Mouse (Mus musculus): ENCODE measurements at regions not wholly inside any gene's neighbourhood (a gene's known extent, or its start where the extent isn't known, plus 50 kb on each side); places are given as distances from the start of the nearest gene placed in this dataset.
"Not testable (repeated sequence)": the region's sequence is repeated elsewhere in the genome, so short reads cannot be mapped to it uniquely, and the experiment has no call there.

DNA sequence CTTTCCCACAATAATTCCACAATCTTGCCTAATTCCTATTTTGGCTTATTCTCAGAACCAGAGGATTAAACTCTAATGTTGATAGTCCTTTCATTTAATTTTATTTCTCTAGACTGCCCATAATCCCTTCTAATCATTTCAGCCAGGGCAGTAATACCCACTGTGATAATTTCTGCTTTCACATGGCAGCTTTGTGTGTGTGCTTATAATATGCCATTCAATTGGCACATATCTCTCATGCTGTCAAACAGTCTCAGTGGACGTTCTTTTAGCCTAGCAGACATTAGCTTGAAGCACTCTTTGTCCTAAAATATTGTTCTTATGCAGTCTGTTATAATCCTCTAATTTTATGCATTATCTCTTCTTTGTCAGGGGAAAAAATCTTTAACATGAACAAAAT lies 205.0 kb upstream of the Hsf2 start:
- in situ Hi-C loops (cut with MboI, MseI) = no loop called here

DNA sequence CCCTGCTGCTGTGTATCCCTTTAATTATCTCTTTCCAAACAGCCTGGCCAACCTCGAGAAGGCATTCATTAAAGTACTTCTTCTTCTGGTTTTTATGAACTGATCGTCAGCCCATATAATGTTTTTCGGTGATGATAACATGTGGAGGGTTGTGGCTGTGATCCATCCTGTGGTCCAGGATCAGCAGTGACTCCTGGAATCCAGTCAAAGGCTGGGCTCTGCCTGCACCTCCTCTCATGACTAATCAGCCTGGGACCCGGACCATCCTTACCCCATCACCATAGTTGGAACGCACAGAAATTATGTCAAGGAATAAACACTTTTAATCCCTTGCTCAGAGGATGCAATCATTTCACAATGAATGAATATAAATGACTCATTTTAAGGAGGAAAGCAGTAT lies 203.3 kb upstream of the Hsf2 start:
- in situ Hi-C loops (cut with MboI, MseI) = no loop called here

DNA sequence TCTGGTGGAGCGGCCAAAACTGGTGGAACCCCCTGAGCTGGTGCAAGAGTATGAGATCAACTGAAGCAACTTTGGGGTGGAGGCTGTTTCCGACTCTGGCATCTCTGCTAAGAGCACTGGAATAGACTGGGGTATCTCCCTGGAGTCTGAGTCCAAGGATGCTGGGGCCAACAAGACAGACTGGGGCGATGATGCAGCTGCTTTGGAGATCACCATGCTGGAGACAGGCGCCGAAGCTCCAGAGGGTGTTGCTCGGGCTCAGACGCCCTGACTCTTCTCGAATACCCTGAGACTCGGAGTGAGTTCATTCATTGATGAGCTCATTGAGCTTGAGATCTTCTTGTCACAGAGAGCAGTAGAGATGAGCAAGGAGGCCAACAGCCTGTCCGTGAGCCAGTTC lies 194.6 kb upstream of the Hsf2 start:
- in situ Hi-C loops (cut with MboI, MseI) = loop anchor here (5.0 kb wide), 1 partner anchor 464 kb away; no protein-coding TSS in a partner anchor

DNA sequence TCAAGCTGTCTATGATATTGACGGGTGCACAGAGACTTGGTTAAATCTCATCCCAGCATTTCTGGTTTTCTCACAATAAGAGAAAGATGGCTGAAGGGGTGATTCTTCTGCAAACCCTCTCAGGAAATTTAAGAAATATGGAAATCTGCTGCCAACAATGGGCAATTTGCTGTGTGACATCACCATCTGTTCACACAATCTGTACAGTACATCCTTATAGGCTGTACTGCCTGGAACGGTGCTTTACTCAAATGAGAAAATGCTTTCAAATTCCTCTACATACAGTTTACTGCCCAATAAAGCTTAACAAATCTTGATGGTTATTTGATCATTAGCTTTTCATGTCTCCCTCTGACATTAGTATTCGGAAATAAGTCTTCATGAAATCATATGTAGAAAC lies 172.4 kb upstream of the Hsf2 start:
- in situ Hi-C loops (cut with MboI, MseI) = no loop called here

DNA sequence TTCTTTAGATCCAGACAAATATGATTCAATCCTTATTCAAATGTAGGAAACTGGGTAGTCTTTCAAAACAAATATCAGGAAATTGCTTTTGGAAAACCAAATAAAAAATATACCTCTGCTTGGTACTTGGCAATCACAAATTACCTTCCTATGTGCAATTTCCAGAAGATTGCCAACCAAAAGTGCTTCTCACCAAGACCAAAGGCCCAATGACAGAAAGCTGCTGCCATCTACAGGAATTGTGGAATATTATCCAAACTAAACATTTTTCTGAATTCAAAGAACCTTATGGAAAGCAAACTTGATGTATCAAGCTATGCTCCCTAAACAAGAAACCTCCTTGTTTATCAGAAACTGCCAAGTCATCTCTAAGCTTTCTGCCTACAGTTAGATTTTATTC lies 169.1 kb upstream of the Hsf2 start:
- in situ Hi-C loops (cut with MboI, MseI) = no loop called here

DNA sequence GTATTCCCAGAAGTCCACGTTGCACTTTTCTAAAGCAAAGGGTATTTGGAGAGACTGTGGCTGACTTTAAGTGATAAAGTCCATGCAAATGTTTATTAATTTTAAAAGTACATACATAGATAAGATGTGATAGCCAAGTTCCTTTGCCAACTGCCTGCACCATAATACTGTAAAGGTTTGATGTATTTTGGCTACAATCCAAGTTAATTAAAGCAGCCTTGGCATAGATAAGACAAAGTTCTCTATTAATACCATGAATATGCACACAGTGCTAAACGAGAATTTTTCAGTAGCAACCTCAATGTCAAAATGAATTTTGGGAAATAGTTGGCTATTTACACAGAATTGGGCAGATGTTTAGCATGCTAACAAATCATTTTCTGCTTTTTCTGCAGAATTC lies 167.0 kb upstream of the Hsf2 start:
- in situ Hi-C loops (cut with MboI, MseI) = no loop called here

DNA sequence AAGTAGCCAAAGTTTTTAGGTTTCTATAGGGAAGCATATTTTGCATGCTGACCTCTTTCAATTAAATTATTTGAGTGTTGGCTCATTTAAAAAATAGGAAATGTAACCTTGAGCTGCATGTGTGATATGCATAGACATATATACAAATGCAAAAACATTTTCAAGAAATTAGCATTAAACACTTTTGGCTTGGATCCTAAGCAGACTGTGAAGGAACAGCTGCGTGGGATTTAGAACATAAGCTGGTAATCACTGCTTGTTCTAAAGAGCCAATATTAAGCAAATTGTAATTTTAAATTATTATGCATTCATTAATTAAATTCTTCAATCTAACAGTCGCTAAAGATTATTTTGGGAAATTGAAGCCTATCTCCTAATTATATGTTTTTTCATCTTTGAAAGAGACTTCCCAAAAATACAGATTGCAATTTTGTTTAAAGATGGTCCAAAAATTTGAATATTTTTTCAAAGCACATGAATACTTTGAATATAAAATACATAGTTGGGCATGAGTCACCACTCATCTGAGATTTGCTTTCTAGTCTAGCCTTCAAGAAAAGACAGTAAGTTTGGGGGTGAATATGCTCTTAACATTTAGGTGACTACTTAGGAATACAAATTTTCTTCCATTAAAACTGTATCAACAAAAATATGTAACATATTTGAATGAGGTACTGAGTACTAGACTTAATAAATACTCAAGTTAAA lies 163.3 kb upstream of the Hsf2 start:
- in situ Hi-C loops (cut with MboI, MseI) = no loop called here

DNA sequence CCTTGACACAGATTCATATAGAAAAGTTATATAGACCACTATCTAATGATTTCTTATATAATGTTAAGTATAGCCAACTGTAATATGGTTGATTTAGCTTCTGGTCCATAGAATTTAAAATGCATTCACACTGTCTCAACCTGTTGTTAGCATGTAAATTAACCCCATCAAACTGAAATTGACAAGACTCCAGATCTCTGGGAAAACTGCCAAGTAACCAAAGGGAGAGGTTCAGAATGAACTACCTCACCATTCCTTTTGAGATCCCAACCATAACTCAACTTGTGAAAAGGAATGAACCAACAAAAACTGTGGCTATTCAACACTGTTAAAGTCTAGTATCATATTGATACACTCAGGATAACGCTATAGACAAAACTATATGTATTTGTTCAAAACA lies 162.0 kb upstream of the Hsf2 start:
- in situ Hi-C loops (cut with MboI, MseI) = no loop called here

DNA sequence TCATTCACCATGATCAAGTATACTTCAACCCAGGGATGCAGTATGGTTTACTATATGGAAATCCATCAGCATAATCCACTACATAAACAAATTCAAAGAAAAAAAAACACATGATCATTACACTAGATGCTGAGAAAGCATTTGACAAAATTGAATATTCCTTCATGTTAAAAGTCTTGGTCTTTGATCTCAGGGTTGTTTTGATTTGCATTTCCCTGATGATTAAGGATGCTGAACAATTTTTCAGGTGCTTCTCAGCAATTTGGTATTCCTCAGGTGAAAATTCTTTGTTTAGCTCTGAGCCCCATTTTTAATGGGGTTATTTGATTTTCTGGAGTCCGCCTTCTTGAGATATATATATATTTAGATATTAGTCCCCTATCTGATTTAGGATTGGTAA lies 123.4 kb upstream of the Hsf2 start:
- in situ Hi-C loops (cut with MboI, MseI) = not testable (repeated sequence)

Data from regulatory T cell (primary cell).